Mouse (Mus musculus) B cell, adult (primary cell): Measurements from ENCODE around the gene Klhl23. TPM values are rescaled to one million over a fixed set of nuclear protein-coding genes. Genes with fewer than 3 reads are reported as not detected.

Experiments used
- total RNA-seq: library from RNA; stranded (reverse); gene quantifications from 4 replicates; pipeline ENCODE4 v1.2.4, GENCODE M21; 2023; ENCODE audit not compliant: inconsistent age

The Klhl23 gene
- 0.35 to 0.42 TPM (median 0.42 TPM) in 3 of 4 replicates, not detected in the other for total RNA-seq

DNA sequence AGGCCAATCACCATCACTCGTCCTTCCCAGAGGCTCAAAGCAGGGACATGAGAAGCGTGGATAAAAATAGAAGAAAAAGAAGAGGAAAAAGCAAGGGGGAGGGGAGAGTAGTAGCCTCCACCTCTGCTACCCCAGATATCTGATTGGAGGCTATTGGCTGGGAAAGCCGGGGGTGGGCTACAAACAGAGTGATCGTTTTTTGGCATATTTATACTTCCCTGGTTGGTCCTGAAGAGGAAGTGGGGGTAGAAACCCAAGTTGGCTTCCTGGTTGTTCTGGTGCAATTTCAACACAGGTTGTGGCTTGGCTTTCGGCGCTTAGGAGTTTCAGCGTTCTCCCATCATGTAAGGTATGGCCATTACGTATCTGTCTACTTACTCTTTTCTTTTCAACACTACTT lies at the start of gene Klhl23:
TSS of gene Klhl23 (plus strand) at position 234 of the 400 bp plus-strand sequence.

DNA sequence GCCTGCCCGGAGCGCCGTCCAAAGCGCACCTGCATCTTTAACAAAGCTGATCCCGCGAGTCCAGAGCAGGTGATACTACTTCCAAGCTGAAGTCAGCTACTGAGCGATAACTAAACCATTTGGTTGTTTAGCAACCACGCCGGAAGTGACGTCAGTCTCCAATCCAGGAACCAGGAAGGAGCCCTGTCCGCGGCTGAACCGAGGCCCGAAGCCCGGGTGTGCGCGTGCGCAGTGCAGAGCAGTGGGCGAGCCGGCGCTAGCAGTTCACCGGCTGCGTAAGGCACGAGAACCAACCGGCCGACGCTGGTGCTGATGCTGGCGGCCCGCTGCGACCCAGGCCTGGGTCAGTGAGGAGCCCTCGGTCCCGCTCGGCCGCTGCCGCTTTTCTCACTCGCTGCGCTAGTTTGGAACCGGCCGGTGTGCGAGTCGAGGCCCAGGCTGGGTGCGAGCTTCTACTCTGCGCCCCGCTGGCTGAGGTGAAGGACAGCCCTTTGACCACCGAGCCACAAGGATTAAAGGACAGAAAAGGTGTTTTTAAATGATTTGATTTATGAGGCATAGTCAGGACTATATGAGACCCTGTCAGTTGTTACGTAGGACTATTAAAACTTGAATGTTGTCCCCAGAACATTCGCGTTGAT lies 32.2 kb upstream of the Klhl23 start, which contains the start of the genes Ccdc173 and Phospho2:
TSS of gene Ccdc173 (minus strand) at position 147 of the 641 bp plus-strand sequence.
TSS of gene Phospho2 (plus strand) at position 195 of the 641 bp plus-strand sequence.

DNA sequence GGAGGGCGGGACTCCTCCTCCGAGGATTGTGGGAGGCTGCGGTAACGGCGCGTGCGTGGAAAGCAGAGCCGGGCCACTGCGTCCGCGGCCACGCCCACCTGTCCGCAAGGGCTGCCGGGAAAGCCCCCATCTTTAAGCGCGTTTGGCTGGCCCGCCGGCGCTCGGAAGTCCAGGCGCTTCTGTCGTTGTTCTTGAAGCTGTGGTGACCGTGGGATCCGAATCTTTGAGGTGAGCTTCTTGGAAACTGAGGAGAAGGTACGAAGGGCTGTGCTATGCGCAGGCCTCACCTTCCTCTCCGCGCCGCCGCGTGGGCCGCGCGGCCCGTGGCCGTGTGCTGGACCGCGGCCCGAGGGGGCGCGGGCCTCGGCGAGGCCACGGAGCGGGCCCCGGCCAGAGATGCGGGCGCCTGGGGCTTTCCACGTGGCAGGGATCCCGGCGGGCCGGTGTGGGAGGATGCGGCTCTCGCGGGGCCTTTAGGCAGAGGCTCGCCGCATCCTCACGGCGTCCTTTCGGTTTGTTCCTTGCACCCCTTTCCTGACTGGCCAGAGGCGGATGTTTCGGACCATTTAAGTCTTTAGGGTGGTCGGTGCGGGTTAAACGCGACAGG lies 39.8 kb downstream of the Klhl23 start, which contains the start of gene Ssb:
TSS of gene Ssb (plus strand) at position 78 of the 607 bp plus-strand sequence.

GRCm38 (mm10) chr2:69885451-69886305 lies 63.9 kb downstream of the Klhl23 start, which contains the start of gene Mettl5:
Gene Mettl5 (minus strand): TSS chr2:69885615.

Other genes starting within 250 kb of the Klhl23 start
- 0.03 TPM in 2 of 4 replicates, not detected in the others for gene Lrp2, start 235.9 kb upstream of the Klhl23 start, total RNA-seq
- 1.1 to 2.3 TPM (median 1.5 TPM) in 4 replicates for gene Bbs5, start 174.8 kb upstream of the Klhl23 start, total RNA-seq
- 4.4 to 4.5 TPM in 2 of 4 replicates, not detected in the others for gene Klhl41, start 151.8 kb upstream of the Klhl23 start, total RNA-seq
- 20.8 to 28.9 TPM (median 24.5 TPM) in 4 replicates for gene Fastkd1, start 108.4 kb upstream of the Klhl23 start, total RNA-seq
- gene Ppig, start 99.4 kb upstream of the Klhl23 start, total RNA-seq: 81.9 to 115 TPM (median 100 TPM) in 4 replicates
- gene Ccdc173, start 32.4 kb upstream of the Klhl23 start, total RNA-seq: 3.3 to 4.6 TPM (median 3.7 TPM) in 4 replicates
- 36.4 to 40.2 TPM (median 39.4 TPM) in 4 replicates for gene Phospho2, start 32.3 kb upstream of the Klhl23 start, total RNA-seq
- gene Ssb, start 39.6 kb downstream of the Klhl23 start, total RNA-seq: 154 to 199 TPM (median 185 TPM) in 4 replicates
- 13.5 to 18.1 TPM (median 17.0 TPM) in 4 replicates for gene Mettl5, start 63.7 kb downstream of the Klhl23 start, total RNA-seq
- 61.5 to 88.5 TPM (median 80.4 TPM) in 4 replicates for gene Ubr3, start 75.3 kb downstream of the Klhl23 start, total RNA-seq
- 0.36 to 1.0 TPM (median 0.58 TPM) in 4 replicates for gene Myo3b, start 217.2 kb downstream of the Klhl23 start, total RNA-seq